Mouse (Mus musculus): Measurements from ENCODE around the gene Ccng1. TPM values are rescaled to one million over a fixed set of nuclear protein-coding genes. Genes with fewer than 3 reads are reported as not detected.

The Ccng1 gene
- polyA plus RNA-seq (2017; shearing (Covaris generic)): 100 to 1,000 TPM in 1 of 3 experiments, 10 to 100 TPM in 2; 54.7 to 149 (median 61.1) TPM

- ATAC-seq: peak; percentile 98
These were observed at the start of gene Ccng1 for GRCm38 (mm10) chr11:40755109-40755627. Ccng1 (minus strand) TSS chr11:40755311.

DNA sequence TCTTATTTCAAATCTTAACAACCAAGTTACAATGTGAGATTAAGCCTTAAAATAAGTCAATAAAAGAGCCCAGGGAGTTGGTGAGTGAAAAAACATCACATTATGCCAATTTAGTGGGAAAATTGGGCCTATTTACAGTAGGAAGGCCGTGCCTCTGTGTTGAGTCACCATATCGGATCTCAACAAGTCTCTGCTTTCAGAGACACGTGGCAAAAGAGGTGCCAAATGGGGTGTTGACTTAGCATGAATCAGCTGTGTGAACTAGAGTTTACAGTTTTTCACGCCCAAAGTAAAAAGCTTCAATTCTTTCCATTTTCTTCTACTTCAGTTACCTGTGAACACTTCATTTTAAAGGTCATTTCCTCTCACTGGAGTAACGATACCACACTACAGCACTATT, 35.2 kb upstream of the Ccng1 start:
- no peak for ATAC-seq

DNA sequence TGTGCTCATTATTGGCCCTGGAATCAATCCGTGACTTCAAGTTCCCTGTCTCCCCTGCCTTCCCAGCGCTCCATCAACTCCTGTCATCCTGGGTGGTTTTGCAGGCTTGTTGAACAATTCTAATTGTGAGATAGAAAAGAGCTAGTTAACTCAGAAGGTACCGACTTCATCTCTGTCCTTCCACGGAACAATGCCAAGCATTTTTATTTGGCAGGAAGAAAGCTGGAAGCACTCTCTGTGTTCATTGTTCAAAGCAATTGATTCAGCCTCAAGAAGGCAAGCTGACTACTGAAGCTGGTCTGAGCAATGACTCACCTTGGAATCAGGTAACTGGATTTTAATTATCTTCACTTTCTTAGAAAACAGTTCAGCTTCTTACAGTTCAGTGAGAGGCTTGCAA, 34.6 kb upstream of the Ccng1 start:
- no peak for ATAC-seq

GRCm38 (mm10) chr11:40786900-40787299, 31.8 kb upstream of the Ccng1 start:
- no peak for ATAC-seq

DNA sequence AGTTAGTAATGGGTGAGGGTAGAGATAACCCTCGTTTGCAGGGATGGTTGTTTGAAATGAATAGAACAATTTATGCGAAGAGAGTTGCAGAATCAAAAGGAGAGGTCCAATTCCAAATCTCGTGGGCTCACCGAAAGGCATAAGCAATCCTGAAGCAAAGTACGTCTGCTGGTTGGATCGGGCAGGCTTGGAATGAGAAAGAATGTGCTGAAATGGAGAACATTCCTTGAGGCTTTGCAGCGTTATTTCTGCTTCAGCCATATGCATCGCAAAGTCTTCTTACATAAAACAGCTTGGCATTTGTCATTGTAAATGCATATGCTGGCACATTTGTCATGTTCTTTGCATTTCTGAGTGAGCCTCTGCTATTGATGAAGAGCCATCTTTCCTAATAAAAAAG, 29.2 kb upstream of the Ccng1 start:
- ATAC-seq: no peak

GRCm38 (mm10) chr11:40783346-40783745, 28.2 kb upstream of the Ccng1 start:
- ATAC-seq: no peak

GRCm38 (mm10) chr11:40781857-40782256, 26.7 kb upstream of the Ccng1 start:
- ATAC-seq: no peak

- ATAC-seq: no peak
These were observed 20.5 kb upstream of the Ccng1 start for GRCm38 (mm10) chr11:40775315-40776269.

DNA sequence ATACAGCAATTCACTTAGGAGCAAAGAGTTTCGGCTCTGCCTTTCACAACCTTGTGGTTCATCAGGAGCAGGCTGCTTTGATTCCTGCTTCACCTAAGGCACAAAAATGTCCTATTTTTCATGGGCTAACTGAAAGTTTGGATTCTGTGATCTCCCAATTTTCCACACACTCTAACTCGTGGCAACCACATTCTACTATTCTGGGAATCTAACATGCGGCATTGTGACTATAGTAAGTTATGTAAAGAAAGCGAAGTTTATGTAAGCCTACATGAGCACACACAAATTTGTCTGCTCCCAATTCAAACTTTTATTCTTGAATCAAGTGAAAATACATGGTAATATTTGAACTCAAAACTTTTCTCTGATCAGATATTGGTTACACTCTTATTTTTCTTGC, 9.6 kb upstream of the Ccng1 start:
- ATAC-seq: no peak

DNA sequence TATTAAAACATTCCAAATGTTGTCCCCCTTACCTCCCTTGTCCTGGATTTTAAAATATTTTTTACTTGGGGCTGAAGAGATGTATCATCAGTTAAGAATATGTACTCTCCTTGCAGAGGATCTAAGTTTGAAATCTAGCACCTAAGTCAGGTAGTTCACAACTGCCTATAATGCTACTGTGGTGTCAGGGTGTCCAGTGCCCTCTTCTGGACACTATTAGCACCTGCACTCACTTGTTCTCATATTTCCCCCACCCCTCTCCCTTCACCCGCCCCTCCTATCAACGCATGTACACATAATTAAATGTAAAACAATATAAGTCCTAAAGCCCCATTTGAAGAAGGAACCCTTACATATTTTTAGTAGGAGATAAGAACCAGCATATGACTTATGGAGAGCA, 8.3 kb upstream of the Ccng1 start:
- ATAC-seq: peak; percentile 94

- ATAC-seq: no peak
These were observed 4.8 kb upstream of the Ccng1 start for GRCm38 (mm10) chr11:40759896-40760295.

- ATAC-seq: no peak
These were observed 857 bp upstream of the Ccng1 start for GRCm38 (mm10) chr11:40755968-40756367.

DNA sequence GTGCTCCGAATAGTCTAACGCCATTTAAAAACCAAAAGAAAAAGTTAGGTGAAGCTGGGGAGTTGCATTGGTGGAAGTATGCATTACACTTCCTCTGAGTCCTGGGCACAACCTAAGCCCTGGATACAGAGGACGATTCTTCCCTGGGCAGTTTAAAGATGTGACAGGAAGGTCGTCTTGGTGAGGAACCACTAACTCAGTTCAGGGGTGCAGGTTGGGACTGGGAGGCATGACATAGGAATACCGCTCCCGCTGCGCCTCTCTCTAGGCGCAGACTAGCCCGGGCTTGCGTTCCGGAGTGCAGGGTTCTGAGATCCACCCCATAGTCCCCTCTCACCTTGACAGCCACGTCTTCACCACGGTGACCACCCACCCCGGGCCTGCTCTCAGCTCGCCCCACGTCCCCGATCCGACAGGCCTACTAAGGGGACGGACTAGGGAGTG, 425 bp downstream of the Ccng1 start:
- peak; percentile 53 for ATAC-seq

DNA sequence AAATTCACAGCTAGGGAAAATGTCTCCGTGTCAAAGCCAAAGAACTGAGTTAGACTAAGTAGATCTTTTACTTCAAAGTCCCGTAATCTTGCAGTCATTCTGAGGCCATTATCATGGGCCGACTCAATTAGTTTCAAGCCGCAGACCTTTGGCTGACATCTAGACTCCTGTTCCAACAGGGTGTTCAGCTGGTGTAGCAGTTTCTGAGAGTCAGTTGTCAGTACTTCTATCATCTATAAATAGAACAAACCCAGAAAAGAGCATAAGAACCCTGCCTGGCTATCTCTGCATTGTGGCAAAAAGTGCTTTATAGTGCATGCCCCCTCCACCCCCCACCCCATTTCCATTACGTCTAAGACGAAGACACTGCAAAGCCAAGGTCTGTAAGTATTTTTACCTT, 1.3 kb downstream of the Ccng1 start:
- no peak for ATAC-seq

DNA sequence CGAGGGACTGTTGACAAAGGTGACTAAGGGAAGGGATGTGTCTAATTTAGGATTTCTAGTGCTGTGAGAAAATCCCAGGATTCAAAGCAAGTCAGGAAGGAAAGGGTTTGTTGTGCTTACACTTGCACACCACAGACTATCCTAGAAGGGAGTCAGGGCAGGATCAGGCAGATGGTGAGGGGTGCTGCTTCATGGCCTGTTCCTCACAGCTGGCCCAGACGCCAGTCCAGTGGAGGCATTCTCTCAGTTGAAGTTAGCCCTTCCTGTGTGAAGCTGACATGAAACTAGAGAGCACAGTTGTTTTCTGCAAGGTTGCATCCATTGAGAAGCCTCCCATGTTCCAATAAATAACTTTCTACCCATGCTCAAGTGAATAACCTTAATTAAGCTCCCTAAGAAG, 7.4 kb downstream of the Ccng1 start:
- no peak for ATAC-seq

GRCm38 (mm10) chr11:40746361-40746760, 8.8 kb downstream of the Ccng1 start:
- peak; percentile 55 for ATAC-seq

DNA sequence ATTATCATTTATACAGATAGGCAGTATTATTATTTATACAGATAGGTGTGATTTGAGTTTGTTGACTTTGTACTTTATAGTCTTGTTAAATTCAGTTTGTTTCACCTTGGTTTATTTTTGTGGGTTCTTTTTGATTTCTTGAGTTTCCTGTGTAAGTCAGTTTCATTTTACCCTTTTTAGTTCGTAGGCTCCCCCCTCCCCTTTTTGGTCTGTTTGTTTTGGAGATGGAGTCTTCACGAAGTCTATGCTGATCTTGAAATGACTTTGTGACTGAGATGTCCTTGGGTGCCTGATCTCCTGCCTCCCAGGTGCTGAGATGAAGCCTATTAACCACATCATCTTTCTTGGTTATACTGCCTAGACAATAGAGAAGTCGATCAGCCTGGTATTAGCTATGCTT, 10.8 kb downstream of the Ccng1 start:
- ATAC-seq: peak; percentile 32

DNA sequence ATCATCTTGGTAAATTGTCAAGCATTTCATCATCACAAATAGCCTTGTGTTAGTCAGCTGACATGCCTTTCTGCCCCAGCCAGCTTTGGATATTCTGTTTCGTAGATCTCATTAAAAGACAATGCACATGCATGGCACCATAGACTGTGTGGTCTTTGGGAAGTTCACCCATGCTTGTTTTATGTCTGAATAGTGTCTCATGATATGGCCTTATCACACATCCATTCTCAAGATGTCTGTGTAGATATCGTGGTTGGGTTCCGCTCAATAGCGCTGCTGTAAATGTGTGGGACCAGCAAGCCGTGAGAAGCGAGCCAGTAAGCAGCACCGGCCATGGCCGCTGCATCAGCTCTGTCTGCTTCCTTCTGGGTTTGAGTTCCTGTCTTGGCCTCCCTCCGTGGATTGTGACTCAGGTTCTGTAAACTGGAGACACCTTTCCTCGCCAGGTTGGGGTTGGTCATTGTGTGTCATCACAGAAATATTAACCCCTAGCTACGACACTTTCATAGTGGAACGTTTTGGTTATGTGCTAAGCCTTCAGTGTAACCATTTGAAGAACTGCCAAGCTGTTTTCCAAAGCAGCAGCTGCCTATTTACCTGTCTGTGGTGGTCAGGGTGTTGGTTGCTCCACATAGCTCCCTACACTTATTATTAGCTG, 13.4 kb downstream of the Ccng1 start:
- no peak for ATAC-seq

- no peak for ATAC-seq
These were observed 17.7 kb downstream of the Ccng1 start for GRCm38 (mm10) chr11:40737369-40737768.

GRCm38 (mm10) chr11:40734251-40734752, 20.8 kb downstream of the Ccng1 start:
- no peak for ATAC-seq

- peak; percentile 98 for ATAC-seq
These were observed 21.6 kb downstream of the Ccng1 start, which contains the start of the genes Hmmr and Nudcd2 for GRCm38 (mm10) chr11:40733339-40734174. Hmmr (minus strand) TSS chr11:40733422. Nudcd2 (plus strand) TSS chr11:40733667.

GRCm38 (mm10) chr11:40732997-40733338, 22.1 kb downstream of the Ccng1 start:
- ATAC-seq: no peak
